Mouse (Mus musculus) heart, postnatal 14 days (tissue): ENCODE data around the gene Gm2026. TPM values are rescaled to one million over a fixed set of nuclear protein-coding genes. Genes with fewer than 3 reads are reported as not detected.
"Not testable (repeated sequence)": the region's sequence is repeated elsewhere in the genome, so short reads cannot be mapped to it uniquely, and the experiment has no call there.

Experiments
- DNase-seq, 2 experiments: peaks; one replicate each; pipeline ENCODE4 v3.0.0; 2021 to 2022
- intact Hi-C: fragments of 180-260 bp; cut with DNase I; formaldehyde crosslinking; loops from one replicate; pipeline ENCODE4 v1.15.1; 2025
- long read RNA-seq, 2 experiments: library from polyadenylated mRNA; stranded (forward); transcript quantifications; one replicate each; pipeline ENCODE4 v2.0.0; 2021
- total RNA-seq, 2 experiments: library from RNA; stranded (reverse); gene quantifications; 2 replicates each; pipeline ENCODE4 v1.2.3; 2021

Gene Gm2026
- 10 to 100 TPM; 21.0 to 22.2 TPM for total RNA-seq
- long read RNA-seq, experiment 1, partial matches to known transcripts, result 0 of 6 reads
- long read RNA-seq, experiment 1, other reads (novel, unspliced or antisense), result 6 of 6 reads
- long read RNA-seq, experiment 2, partial matches to known transcripts, result 0 of 3 reads
- long read RNA-seq, experiment 2, other reads (novel, unspliced or antisense), result 2 of 3 reads

- DNase-seq, intact Hi-C loops: not testable (repeated sequence)
These were observed at the start of gene Gm2026 for GRCm38 (mm10) chr2:175965031-175965430. Gm2026 (plus strand) TSS chr2:175965331.

GRCm38 (mm10) chr2:175931000-175931399 is 34.1 kb upstream of the Gm2026 start, which contains the start of gene Zfp966:
Zfp966 (minus strand) TSS chr2:175931100.
- intact Hi-C loops, DNase-seq: not testable (repeated sequence)

Other genes with a start within 250 kb of the Gm2026 start
- not detected for gene Gm2007, start 223.8 kb upstream of the Gm2026 start, total RNA-seq
- 10 to 100 TPM; 14.7 to 14.8 TPM for gene Gm14288, start 164.2 kb upstream of the Gm2026 start, total RNA-seq
- gene Gm6710, start 96.1 kb upstream of the Gm2026 start, total RNA-seq, result 10 to 100 TPM; 15.6 to 15.9 TPM
- gene Zfp966, start 34.2 kb upstream of the Gm2026 start, total RNA-seq, result 10 to 100 TPM; 10.2 to 11.2 TPM
- 10 to 100 TPM; 15.2 to 35.5 TPM for gene Gm2004, start 184.5 kb downstream of the Gm2026 start, total RNA-seq